Mouse (Mus musculus) liver, embryonic 14.5 days (tissue): ENCODE measurements around the gene Gys2. TPM values are rescaled to one million over a fixed set of nuclear protein-coding genes. Genes with fewer than 3 reads are reported as not detected.

Experiments
- ATAC-seq: fragments of 200-750 bp; cut with Nextera tagmentation; 2 replicates; pipeline ENCODE4 v1.8.0; 2017; ENCODE audit warnings: moderate number of reproducible peaks, mild to moderate bottlenecking, moderate library complexity; ENCODE audit not compliant: insufficient read depth
- DNase-seq, 3 experiments: peaks; one replicate each; pipeline ENCODE4 v3.0.0-alpha.2; 2012 to 2013; ENCODE audit warnings: low read depth in 3 of 3, low spot score in 3 of 3
- H3K27ac ChIP-seq: fragments of 300-500 bp; sonication (generic); 2 replicates; pipeline ENCODE4 v1.5.1; 2014; ENCODE audit warnings: moderate library complexity, mild to moderate bottlenecking, control low read depth, inconsistent platforms
- H3K27me3 ChIP-seq: fragments of 300-500 bp; sonication (generic); 2 replicates; pipeline ENCODE4 v1.6.1; 2014; ENCODE audit warnings: mild to moderate bottlenecking, low read length, moderate library complexity; ENCODE audit not compliant: control insufficient read depth, insufficient read depth
- H3K36me3 ChIP-seq: fragments of 300-500 bp; sonication (generic); replicated peaks from 2 replicates; pipeline ENCODE4 v1.6.1; 2014; ENCODE audit warnings: low read depth; ENCODE audit not compliant: control insufficient read depth, insufficient read depth
- H3K4me1 ChIP-seq, 2 experiments: fragments of 200-500 bp in 1 of 2; fragments of 300-500 bp in 1 of 2; sonication (generic) in 1 of 2; replicated peaks; 2 replicates each; pipeline ENCODE4 v1.6.1; 2012 to 2014; ENCODE audit warnings: antibody characterized with exemption in 1 of 2, inconsistent platforms in 1 of 2, low read length in 1 of 2; ENCODE audit not compliant: control insufficient read depth in 2 of 2, insufficient read depth in 2 of 2
- H3K4me2 ChIP-seq: fragments of 300-500 bp; sonication (generic); 2 replicates; pipeline ENCODE4 v1.6.1; 2014; ENCODE audit warnings: low read depth, mild to moderate bottlenecking, control low read depth, moderate library complexity
- H3K4me3 ChIP-seq, 2 experiments: fragments of 200-500 bp in 1 of 2; fragments of 300-500 bp in 1 of 2; sonication (generic) in 1 of 2; 2 replicates each; pipeline ENCODE4 v1.5.1; 2012 to 2014; ENCODE audit warnings: low read depth in 2 of 2, low read length in 2 of 2, mild to moderate bottlenecking in 2 of 2, control low read depth in 1 of 2, inconsistent platforms in 1 of 2, moderate library complexity in 1 of 2; ENCODE audit not compliant: insufficient read depth in 1 of 2
- H3K9ac ChIP-seq: fragments of 300-500 bp; sonication (generic); replicated peaks from 2 replicates; pipeline ENCODE4 v1.6.1; 2014; ENCODE audit warnings: mild to moderate bottlenecking, control low read depth, moderate library complexity
- H3K9me3 ChIP-seq: fragments of 300-500 bp; sonication (generic); 2 replicates; pipeline ENCODE4 v1.6.1; 2016; ENCODE audit warnings: low read length, mixed read lengths; ENCODE audit not compliant: control insufficient read depth
- CTCF ChIP-seq: IDR thresholded peaks from 2 replicates; pipeline ENCODE4 v1.5.1; 2016; ENCODE audit warnings: antibody characterized with exemption, low read depth, control low read depth
- EP300 ChIP-seq: IDR thresholded peaks from 2 replicates; pipeline ENCODE4 v1.6.1; 2016; ENCODE audit warnings: antibody characterized with exemption, low read depth
- WGBS: fragments of 180-500 bp; shearing (Covaris S2); extraction: QIAGEN DNeasy Blood & Tissue Kit; methylation state at CpG from one replicate; pipeline ENCODE4 v1.1.7; 2014; ENCODE audit not compliant: insufficient replicate concordance; 5-methylcytosine and 5-hydroxymethylcytosine counted together
- polyA plus RNA-seq, 2 experiments: library from polyadenylated mRNA; depleted of rRNA in 1 of 2; stranded (reverse) in 1 of 2; unstranded in 1 of 2; fragments of >200 nt; fragmentation: Nextera tagmentation in 1 of 2; extraction: Ambion mirVana in 1 of 2; gene quantifications; 2 replicates each; pipeline versions ENCODE4 v1.2.1 to v1.2.3; 2012 to 2014

The Gys2 gene
- polyA plus RNA-seq, 2 experiments, result 20.9 to 38.8 TPM

DNA sequence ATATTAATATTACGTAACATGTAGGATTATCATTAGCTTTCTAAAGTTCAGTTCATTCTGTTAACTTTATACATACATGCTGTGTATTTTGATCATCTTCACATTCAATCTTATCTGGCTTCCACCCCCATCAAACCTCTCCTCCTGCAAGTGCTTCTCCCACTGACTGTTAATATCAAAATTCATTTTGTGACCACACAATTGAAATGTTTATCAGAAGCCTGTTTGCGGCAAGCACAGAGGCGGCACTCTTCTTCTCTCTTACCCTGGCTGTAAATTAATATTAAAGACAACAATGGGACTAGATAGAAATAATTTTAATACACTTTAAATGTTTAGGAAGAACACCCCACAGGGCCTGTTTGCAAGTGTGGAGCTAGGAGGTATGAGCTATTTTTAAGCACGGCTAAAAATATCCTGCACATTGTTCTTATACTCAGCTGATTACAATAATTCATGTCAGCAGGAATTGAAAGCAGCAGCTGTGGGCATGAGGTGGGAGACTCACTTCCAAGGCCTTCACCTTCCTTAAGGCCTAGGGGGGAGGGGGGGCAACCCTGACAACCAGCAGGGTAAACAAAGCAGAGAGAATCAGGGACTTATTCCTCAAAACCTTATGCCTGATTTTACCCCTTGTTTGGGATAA lies 12.7 kb upstream of the Gys2 start:
- Histone ChIP-seq H3K4me3 (no peak overlapping the region), H3K36me3 (no peaks in the 10 kb centered on the region), H3K9me3 (no peaks in the 10 kb centered on the region), H3K9ac (no peak overlapping the region), H3K27me3 (no peaks in the 10 kb centered on the region), H3K27ac (no peak overlapping the region), H3K4me2 (no peak overlapping the region), H3K4me1 (no peaks in the 10 kb centered on the region; a peak in 1 of 4 replicates)
- ATAC-seq (no peak), DNase-seq (no peak)
- TF ChIP-seq EP300 (no peak), CTCF (no peak)
- 61% methylated on average over 4 of the region's 4 CpGs for WGBS

DNA sequence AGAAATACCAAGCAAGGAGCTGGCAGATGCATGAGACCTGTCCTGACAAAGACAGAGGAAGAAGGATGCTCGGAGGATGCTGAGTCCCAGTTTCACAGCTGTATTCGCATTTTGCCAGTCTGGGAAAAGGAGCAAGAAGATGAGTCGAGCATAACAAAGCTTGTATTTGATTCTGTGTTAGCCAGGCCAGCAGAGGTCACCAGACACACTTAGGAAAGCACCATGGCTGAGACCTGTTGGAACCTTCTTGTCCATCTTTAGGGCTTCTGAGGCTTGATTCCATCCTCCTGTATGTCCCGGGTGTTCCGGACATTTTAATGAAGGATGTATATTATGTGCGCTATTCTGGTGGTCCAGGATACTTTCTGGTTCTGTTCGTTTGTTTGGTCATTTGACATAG lies 4.3 kb upstream of the Gys2 start:
- no peaks in the 10 kb centered on the region for H3K9me3 ChIP-seq
- ATAC-seq, result no peak
- WGBS, result 59% methylated on average over 7 of the region's 7 CpGs

DNA sequence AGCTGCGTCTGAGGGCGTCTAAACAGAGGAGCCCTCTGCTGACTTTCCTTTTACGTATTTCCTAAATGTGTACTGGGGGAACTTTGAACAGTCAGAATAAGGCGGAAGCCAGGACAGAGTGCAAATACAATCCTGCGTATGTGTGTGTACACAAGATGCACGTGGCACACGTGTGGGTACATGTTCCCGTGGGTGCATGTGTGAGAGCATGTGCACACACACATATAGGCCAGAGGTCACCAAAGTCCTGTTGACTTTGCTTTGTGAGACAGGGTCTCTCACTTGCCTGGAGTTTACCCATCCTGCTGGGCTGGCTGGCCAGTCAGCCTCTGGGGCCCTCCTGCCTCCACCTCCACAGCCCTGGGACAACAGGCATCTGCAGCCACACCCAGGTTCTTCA lies 1.8 kb downstream of the Gys2 start:
- TF ChIP-seq EP300 (no peak), CTCF (no peak)
- peak; percentile 59; the same call in 1 of the 2 replicates for ATAC-seq

More for the DNA sequence above, 4.3 kb upstream of the Gys2 start:
- TF ChIP-seq CTCF (peak; percentile 30), EP300 (no peak)
- Histone ChIP-seq H3K9ac (no peak overlapping the region), H3K4me2 (no peak overlapping the region), H3K4me1 (no peaks in the 10 kb centered on the region), H3K27me3 (no peaks in the 10 kb centered on the region), H3K4me3 (no peak overlapping the region), H3K27ac (no peak overlapping the region), H3K36me3 (no peaks in the 10 kb centered on the region)
- DNase-seq, result no peak

DNA sequence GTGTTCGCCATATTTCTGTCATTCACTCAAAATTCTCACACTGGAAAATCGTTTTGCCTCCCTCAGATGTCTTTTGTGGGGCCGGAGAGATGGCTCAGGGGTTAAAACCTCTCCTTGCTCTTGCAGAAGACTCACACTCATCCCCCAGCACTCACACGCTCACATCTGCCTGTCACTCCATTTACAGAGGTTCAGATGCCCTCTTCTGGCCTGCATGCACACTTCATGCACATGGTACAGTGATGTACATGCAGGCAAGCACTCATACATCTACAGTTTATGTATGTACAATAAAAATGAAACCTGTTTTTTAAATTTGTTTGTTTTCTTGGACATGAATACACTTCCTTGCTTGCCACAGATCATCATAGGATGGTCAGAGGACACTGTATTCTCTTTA lies 3.3 kb downstream of the Gys2 start:
- no peak overlapping the region for H3K4me3 ChIP-seq
- TF ChIP-seq CTCF (peak; percentile 34), EP300 (no peak)
- 0 out of 4 replicates have a peak, but pooled peaks cover 0 to 2% of the 10 kb centered on the region in 2 experiments for H3K4me1 ChIP-seq
- H3K27ac ChIP-seq, result no peak overlapping the region
- DNase-seq (no peak), ATAC-seq (no peak)
- no peak overlapping the region for H3K9ac ChIP-seq
- H3K9me3 ChIP-seq, result no peaks in the 10 kb centered on the region
- no peaks in the 10 kb centered on the region for H3K27me3 ChIP-seq
- H3K36me3 ChIP-seq, result no peaks in the 10 kb centered on the region
- WGBS, result 32% methylated on average over 4 of the region's 4 CpGs
- no peak overlapping the region for H3K4me2 ChIP-seq

More for the DNA sequence above, 1.8 kb downstream of the Gys2 start:
- H3K9me3 ChIP-seq, result no peaks in the 10 kb centered on the region
- no peak for DNase-seq
- H3K4me2 ChIP-seq, result peak overlapping the region; percentile 40
- no peaks in the 10 kb centered on the region for H3K36me3 ChIP-seq
- no peaks in the 10 kb centered on the region for H3K27me3 ChIP-seq
- no peak overlapping the region for H3K27ac ChIP-seq
- H3K9ac ChIP-seq, result no peak overlapping the region
- H3K4me3 ChIP-seq, result peak overlapping the region in 1 of 2 experiments; percentile 13; a peak in 1 of 4 replicates
- H3K4me1 ChIP-seq, result 0 out of 4 replicates have a peak, but pooled peaks cover 0 to 2% of the 10 kb centered on the region in 2 experiments
- 69% methylated on average over 8 of the region's 8 CpGs for WGBS

DNA sequence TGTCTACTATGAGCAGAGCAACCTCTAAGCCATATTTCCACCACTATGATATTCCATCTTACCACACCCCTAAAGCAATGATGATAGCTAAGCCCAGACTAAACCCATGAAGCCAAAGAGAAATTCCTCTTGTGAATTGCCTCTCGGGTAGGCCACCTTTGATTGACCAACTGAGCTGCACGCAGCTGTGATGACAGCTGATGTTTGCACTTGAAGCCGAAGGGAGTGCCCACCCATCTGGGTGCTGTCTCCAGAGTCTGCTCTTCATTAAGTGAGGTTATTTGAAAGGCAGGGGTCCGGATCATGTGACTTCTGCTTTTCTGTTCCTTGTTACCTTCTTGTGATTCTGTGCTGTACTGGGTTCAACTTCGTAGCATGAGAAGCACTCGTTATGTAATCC lies 10.7 kb downstream of the Gys2 start:
- no peak overlapping the region for H3K4me3 ChIP-seq
- no peak for DNase-seq
- H3K9ac ChIP-seq, result no peak overlapping the region
- no peaks in the 10 kb centered on the region; the same call in 1 of the 2 replicates for H3K36me3 ChIP-seq
- no peak overlapping the region for H3K27ac ChIP-seq
- no peaks in the 10 kb centered on the region for H3K9me3 ChIP-seq
- H3K4me2 ChIP-seq, result no peak overlapping the region
- H3K4me1 ChIP-seq, result no peaks in the 10 kb centered on the region
- ATAC-seq, result no peak
- no peaks in the 10 kb centered on the region for H3K27me3 ChIP-seq
- no peak for TF ChIP-seq EP300
- TF ChIP-seq CTCF, result no peak
- WGBS, result 58% methylated on average over 6 of the region's 6 CpGs
